ENCODE assay signal across 17 mouse cellular contexts in the genomic region with DNA sequence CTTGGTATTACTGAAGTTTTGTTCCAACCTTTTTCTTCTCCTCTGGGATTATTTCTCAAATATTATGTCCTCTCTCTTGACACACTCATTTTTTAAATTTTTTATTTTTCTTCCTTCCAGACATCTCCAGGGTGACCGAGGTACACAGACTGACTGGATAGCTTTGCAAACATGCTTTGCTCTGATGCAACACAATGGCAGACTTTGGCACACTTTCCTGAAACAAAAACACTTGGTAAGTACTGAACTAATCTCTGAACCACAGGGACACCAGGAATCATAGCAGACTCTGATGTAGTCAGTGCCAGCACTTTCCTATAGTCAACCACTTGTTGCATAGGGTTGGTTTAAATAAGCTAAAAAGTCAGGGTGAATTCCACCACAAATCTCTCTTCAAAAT.
DNase-seq lines count a peak whose midpoint lies in the region; ATAC-seq and TF ChIP-seq lines count a peak whose summit lies in the region.
"Had no signal": no experiment of that assay in that cellular context is flagged by ENCODE, and none has a peak within 500 bp of the region (broad histone marks: within the 10 kb centered on the region; RNA-seq: fewer than 3 reads in every experiment).

No protein-coding gene starts in this region.

- no peaks in the 10 kb centered on the region for H3K36me3 ChIP-seq in embryonic facial prominence, embryonic 14.5 days (ENCODE audit: control insufficient read depth, insufficient read depth, low read length)
- H3K36me3 ChIP-seq in embryonic facial prominence, embryonic 10.5 days (replicated peaks), result no peaks in the 10 kb centered on the region
- H3K36me3 ChIP-seq in kidney, embryonic 14.5 days (ENCODE audit: control insufficient read depth, insufficient read depth, low read length), result no peaks in the 10 kb centered on the region
- H3K36me3 ChIP-seq in hindbrain, embryonic 13.5 days, result no peaks in the 10 kb centered on the region
- H3K36me3 ChIP-seq: embryonic facial prominence, embryonic 15.5 days; heart, embryonic 13.5 days; kidney, embryonic 15.5 days; limb, embryonic 12.5 days had no signal

- H3K9me3 ChIP-seq in embryonic facial prominence, embryonic 14.5 days (ENCODE audit: control insufficient read depth, low read length), result no peaks in the 10 kb centered on the region
- H3K9me3 ChIP-seq in embryonic facial prominence, embryonic 10.5 days, result no peaks in the 10 kb centered on the region
- no peaks in the 10 kb centered on the region for H3K9me3 ChIP-seq in kidney, embryonic 14.5 days (ENCODE audit: control insufficient read depth, low read length)
- no peaks in the 10 kb centered on the region for H3K9me3 ChIP-seq in hindbrain, embryonic 13.5 days
- H3K9me3 ChIP-seq: embryonic facial prominence, embryonic 15.5 days; heart, embryonic 13.5 days; kidney, embryonic 15.5 days; limb, embryonic 12.5 days had no signal

- H3K4me2 ChIP-seq in embryonic facial prominence, embryonic 14.5 days (ENCODE audit: low read depth, low read length), result no peak overlapping the region
- no peak overlapping the region for H3K4me2 ChIP-seq in kidney, embryonic 14.5 days (replicated peaks; ENCODE audit: low read depth, low read length)
- H3K4me2 ChIP-seq in hindbrain, embryonic 13.5 days, result no peak overlapping the region
- H3K4me2 ChIP-seq: embryonic facial prominence, embryonic 15.5 days; heart, embryonic 13.5 days; hindbrain, embryonic 14.5 days; kidney, embryonic 15.5 days; limb, embryonic 12.5 days had no signal

- no peak overlapping the region for H3K9ac ChIP-seq in embryonic facial prominence, embryonic 14.5 days (ENCODE audit: low read depth, low read length)
- H3K9ac ChIP-seq in kidney, embryonic 14.5 days (ENCODE audit: low read depth, low read length), result no peak overlapping the region
- H3K9ac ChIP-seq in hindbrain, embryonic 13.5 days, result no peak overlapping the region
- H3K9ac ChIP-seq: embryonic facial prominence, embryonic 15.5 days; forebrain, postnatal 0 days; heart, embryonic 13.5 days; hindbrain, embryonic 14.5 days; kidney, embryonic 15.5 days; limb, embryonic 12.5 days had no signal

- peak; percentile 28 for DNase-seq in embryonic facial prominence, embryonic 14.5 days (ENCODE audit: low spot score)
- no peak for DNase-seq in embryonic facial prominence, embryonic 10.5 days (ENCODE audit: low spot score)
- DNase-seq in kidney, adult 9 months, result peak; percentile 2
- DNase-seq in lung, postnatal 14 days, result peak; percentile 23
- no peak for DNase-seq in layer of hippocampus, postnatal 10 days (ENCODE audit: low spot score in 2 of 2)
- DNase-seq: B cell, adult 2 months; cerebellum, adult 18-20 months; forebrain, postnatal 0 days had no signal

- no peak overlapping the region for H3K27ac ChIP-seq in embryonic facial prominence, embryonic 14.5 days (replicated peaks; ENCODE audit: low read depth, low read length)
- no peak overlapping the region for H3K27ac ChIP-seq in embryonic facial prominence, embryonic 10.5 days (replicated peaks)
- H3K27ac ChIP-seq in kidney, embryonic 14.5 days (ENCODE audit: low read depth, low read length), result no peak overlapping the region
- peak overlapping the region; percentile 40 for H3K27ac ChIP-seq in embryonic fibroblast, embryonic 13.5 days (ENCODE audit: insufficient read depth, low read length)
- H3K27ac ChIP-seq in hindbrain, embryonic 13.5 days, result no peak overlapping the region
- H3K27ac ChIP-seq: embryonic facial prominence, embryonic 15.5 days; heart, embryonic 13.5 days; hindbrain, embryonic 14.5 days; kidney, embryonic 15.5 days; left cerebral cortex, adult 2 months; limb, embryonic 12.5 days had no signal

- no peak for TF ChIP-seq POLR2A in embryonic fibroblast, embryonic 13.5 days (IDR thresholded peaks at IDR 0.05; ENCODE audit: low read depth, low read length)

- 69% methylated on average over 1 of the region's 1 CpGs for WGBS in embryonic facial prominence, embryonic 14.5 days
- WGBS in embryonic facial prominence, embryonic 10.5 days, result 88% methylated on average over 1 of the region's 1 CpGs
- WGBS in kidney, embryonic 14.5 days, result 78% methylated on average over 1 of the region's 1 CpGs
- WGBS in hindbrain, embryonic 13.5 days, result 83% methylated on average over 1 of the region's 1 CpGs

- no peak for TF ChIP-seq CTCF in embryonic fibroblast, embryonic 13.5 days (IDR thresholded peaks at IDR 0.05; ENCODE audit: borderline replicate concordance, insufficient read depth, low read length)

- no peak for ATAC-seq in embryonic facial prominence, embryonic 14.5 days (ENCODE audit: low read depth)
- ATAC-seq in kidney, embryonic 14.5 days (ENCODE audit: low FRiP score, low TSS enrichment), result no peak
- ATAC-seq in hindbrain, embryonic 13.5 days (ENCODE audit: low FRiP score), result no peak
- ATAC-seq: forebrain, postnatal 0 days had no signal

- no peak overlapping the region for H3K4me3 ChIP-seq in embryonic facial prominence, embryonic 14.5 days (ENCODE audit: low read depth, low read length)
- H3K4me3 ChIP-seq in embryonic facial prominence, embryonic 10.5 days, result no peak overlapping the region
- H3K4me3 ChIP-seq in kidney, embryonic 14.5 days (ENCODE audit: low read length), result no peak overlapping the region
- H3K4me3 ChIP-seq in embryonic fibroblast, embryonic 13.5 days (ENCODE audit: insufficient read depth, low read length), result no peak overlapping the region
- H3K4me3 ChIP-seq in hindbrain, embryonic 13.5 days, result no peak overlapping the region
- H3K4me3 ChIP-seq: embryonic facial prominence, embryonic 15.5 days; heart, embryonic 13.5 days; kidney, embryonic 15.5 days; left cerebral cortex, adult 2 months; limb, embryonic 12.5 days had no signal

- no peaks in the 10 kb centered on the region for H3K27me3 ChIP-seq in embryonic facial prominence, embryonic 14.5 days (replicated peaks; ENCODE audit: control insufficient read depth, insufficient read depth, low read length)
- H3K27me3 ChIP-seq in embryonic facial prominence, embryonic 10.5 days (replicated peaks; ENCODE audit: low read depth, poor library complexity, severe bottlenecking), result no peaks in the 10 kb centered on the region
- no peaks in the 10 kb centered on the region for H3K27me3 ChIP-seq in kidney, embryonic 14.5 days (ENCODE audit: control insufficient read depth, insufficient read depth, low read length)
- H3K27me3 ChIP-seq in hindbrain, embryonic 13.5 days, result no peaks in the 10 kb centered on the region
- H3K27me3 ChIP-seq: embryonic facial prominence, embryonic 15.5 days; heart, embryonic 13.5 days; kidney, embryonic 15.5 days; limb, embryonic 12.5 days had no signal

- H3K4me1 ChIP-seq in embryonic facial prominence, embryonic 14.5 days (ENCODE audit: control insufficient read depth, insufficient read depth, low read length), result peaks cover 8% of the 10 kb centered on the region
- no peaks in the 10 kb centered on the region for H3K4me1 ChIP-seq in embryonic facial prominence, embryonic 10.5 days
- H3K4me1 ChIP-seq in kidney, embryonic 14.5 days (ENCODE audit: control insufficient read depth, insufficient read depth, low read length), result no peaks in the 10 kb centered on the region
- peaks cover 5% of the 10 kb centered on the region for H3K4me1 ChIP-seq in embryonic fibroblast, embryonic 13.5 days (ENCODE audit: control insufficient read depth, insufficient read depth, low read length)
- H3K4me1 ChIP-seq in hindbrain, embryonic 13.5 days (replicated peaks), result no peaks in the 10 kb centered on the region
- H3K4me1 ChIP-seq: embryonic facial prominence, embryonic 15.5 days; kidney, embryonic 15.5 days; limb, embryonic 12.5 days had no signal

Comparison
In these comparisons a context has a peak if more than half of its experiments do, and no peak if none do; other contexts are left out.
1. DNase-seq: peak in embryonic facial prominence, embryonic 14.5 days (single experiment), kidney, adult 9 months (single experiment) and lung, postnatal 14 days (single experiment); none in embryonic facial prominence, embryonic 10.5 days (single experiment) and layer of hippocampus, postnatal 10 days (0 of 2).